Mouse (Mus musculus) myocyte (in vitro differentiated cells): ENCODE data around the gene Snx33. TPM values are rescaled to one million over a fixed set of nuclear protein-coding genes. Genes with fewer than 3 reads are reported as not detected.

Source experiments
- H3K27me3 ChIP-seq: one replicate; pipeline ENCODE4 v1.6.1; 2011; ENCODE audit not compliant: control insufficient read depth, insufficient read depth, insufficient read length
- H3K36me3 ChIP-seq: one replicate; pipeline ENCODE4 v1.6.1; 2011; ENCODE audit not compliant: control insufficient read depth, insufficient read depth
- H3K4me2 ChIP-seq: one replicate; pipeline ENCODE4 v1.6.1; 2011; ENCODE audit warnings: low read depth, control low read depth
- H3K4me3 ChIP-seq: one replicate; pipeline ENCODE4 v1.5.1; 2011; ENCODE audit warnings: mild to moderate bottlenecking, control low read depth, moderate library complexity
- H3K79me2 ChIP-seq: one replicate; pipeline ENCODE4 v1.6.1; 2011; ENCODE audit not compliant: control insufficient read depth, insufficient read depth
- H3ac ChIP-seq: one replicate; pipeline ENCODE4 v1.6.1; 2011; ENCODE audit not compliant: control insufficient read depth, insufficient read length
- CEBPB ChIP-seq: IDR thresholded peaks from 2 replicates; pipeline ENCODE4 v1.6.1; 2011; ENCODE audit warnings: mild to moderate bottlenecking, moderate library complexity; ENCODE audit not compliant: poor library complexity, insufficient read depth, severe bottlenecking
- E2F4 ChIP-seq: IDR thresholded peaks from one replicate; pipeline ENCODE4 v1.6.1; 2011; ENCODE audit warnings: mild to moderate bottlenecking, control low read depth, moderate library complexity; ENCODE audit not compliant: insufficient read depth
- MAX ChIP-seq: IDR thresholded peaks from one replicate; pipeline ENCODE4 v1.6.1; 2011; ENCODE audit warnings: low read depth, mild to moderate bottlenecking, control low read depth
- MYOD1 ChIP-seq, 3 experiments: IDR thresholded peaks; one replicate each; pipeline ENCODE4 v1.6.1; 2011; ENCODE audit warnings: control low read depth in 2 of 3, low read depth in 2 of 3, mild to moderate bottlenecking in 2 of 3, moderate library complexity in 1 of 3; ENCODE audit not compliant: insufficient read length in 2 of 3, control insufficient read depth in 1 of 3
- MYOG ChIP-seq, 3 experiments: IDR thresholded peaks; one replicate each; pipeline ENCODE4 v1.6.1; 2011; ENCODE audit warnings: control low read depth in 2 of 3, low read depth in 2 of 3, mild to moderate bottlenecking in 2 of 3; ENCODE audit not compliant: insufficient read length in 2 of 3, control insufficient read depth in 1 of 3, insufficient read depth in 1 of 3
- POLR2A ChIP-seq: IDR thresholded peaks from one replicate; pipeline ENCODE4 v1.6.1; 2011; ENCODE audit warnings: low read depth, mild to moderate bottlenecking, control low read depth, moderate library complexity; ENCODE audit not compliant: insufficient read length
- POLR2AphosphoS2 ChIP-seq: IDR thresholded peaks from one replicate; pipeline ENCODE4 v1.6.1; 2011; ENCODE audit warnings: low read depth, control low read depth; ENCODE audit not compliant: insufficient read length
- REST ChIP-seq: IDR thresholded peaks from one replicate; pipeline ENCODE4 v1.6.1; 2011; ENCODE audit warnings: mild to moderate bottlenecking, control low read depth, moderate library complexity; ENCODE audit not compliant: insufficient read depth, insufficient read length
- SRF ChIP-seq: IDR thresholded peaks from one replicate; pipeline ENCODE4 v1.6.1; 2011; ENCODE audit warnings: low read depth; ENCODE audit not compliant: control insufficient read depth, insufficient read length
- TCF12 ChIP-seq: IDR thresholded peaks from one replicate; pipeline ENCODE4 v1.6.1; 2011; ENCODE audit warnings: mild to moderate bottlenecking, control low read depth; ENCODE audit not compliant: poor library complexity, insufficient read depth, severe bottlenecking
- TCF3 ChIP-seq: IDR thresholded peaks from one replicate; pipeline ENCODE4 v1.6.1; 2011; ENCODE audit warnings: low read depth, control low read depth; ENCODE audit not compliant: insufficient read length
- USF1 ChIP-seq: IDR thresholded peaks from one replicate; pipeline ENCODE4 v1.6.1; 2011; ENCODE audit warnings: low read depth, mild to moderate bottlenecking, control low read depth, moderate library complexity
- polyA plus RNA-seq: library from polyadenylated mRNA; unstranded; fragments of >200 nt; fragmentation: generic; extraction: Trizol; gene quantifications from one replicate; pipeline ENCODE4 v1.2.1, GENCODE M21; 2012; ENCODE audit warnings: missing spikeins

The Snx33 gene
- polyA plus RNA-seq, 1 experiment: 9.4 TPM

DNA sequence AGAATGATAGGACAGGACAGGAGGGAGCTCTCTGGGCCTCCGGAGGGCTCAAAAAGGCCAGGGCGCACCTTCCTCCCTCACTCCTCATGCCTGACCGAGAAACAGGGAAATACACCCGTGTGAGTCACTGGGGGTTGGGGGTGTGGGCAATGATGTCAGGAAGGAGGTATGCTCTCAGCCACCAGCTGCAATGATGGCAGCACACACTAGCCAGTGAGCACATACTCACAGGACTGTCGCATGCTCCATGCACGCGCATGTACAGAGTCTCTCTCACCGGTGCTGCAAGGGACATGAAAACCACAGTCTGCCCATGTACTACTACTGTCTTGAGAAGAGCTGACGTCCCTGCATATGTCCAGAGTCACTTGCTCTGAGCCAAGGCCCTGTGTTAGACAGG, 20.6 kb downstream of the Snx33 start:
- peak overlapping the region; percentile 63 for H3K4me2 ChIP-seq
- H3K27me3 ChIP-seq: no peaks in the 10 kb centered on the region
- no peaks in the 10 kb centered on the region for H3K79me2 ChIP-seq
- TF ChIP-seq TCF12 (no peak), MYOG (IDR thresholded peaks at IDR 0.05; ENCODE audit: control insufficient read depth in 1 of 3, insufficient read depth in 1 of 3, insufficient read length in 2 of 3, low read depth in 2 of 3) (peak in 1 of 3 experiments; percentile 77), REST (no peak), CEBPB (no peak), SRF (no peak), USF1 (no peak), E2F4 (no peak), POLR2AphosphoS2 (no peak), TCF3 (no peak), MAX (no peak), MYOD1 (IDR thresholded peaks at IDR 0.05; ENCODE audit: control insufficient read depth in 1 of 3, insufficient read length in 2 of 3, low read depth in 2 of 3) (peak in 2 of 3 experiments; percentile 72 to 85), POLR2A (peak; percentile 60)
- no peak overlapping the region for H3ac ChIP-seq
- H3K4me3 ChIP-seq: no peak overlapping the region
- H3K36me3 ChIP-seq: no peaks in the 10 kb centered on the region

DNA sequence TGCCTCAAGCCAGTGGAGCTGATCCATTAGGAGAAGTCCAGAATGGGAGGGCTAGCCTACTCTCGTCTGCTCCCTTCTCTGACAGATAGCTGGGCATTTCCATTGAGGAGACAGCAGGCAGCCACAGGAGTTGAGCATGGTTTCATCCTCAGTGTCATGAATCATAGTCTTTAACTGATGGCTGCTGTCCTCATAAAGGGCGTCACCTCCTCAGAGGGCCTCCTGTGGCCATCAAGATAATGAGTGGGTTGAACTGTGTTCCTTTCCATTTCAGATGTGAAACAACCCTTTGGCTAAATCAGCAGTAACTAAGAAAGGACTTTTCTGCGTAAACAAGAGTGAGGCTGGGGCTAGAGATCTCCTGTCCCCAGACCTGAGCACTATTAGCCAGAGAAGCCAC, 24.5 kb downstream of the Snx33 start:
- H3K27me3 ChIP-seq: no peaks in the 10 kb centered on the region
- H3ac ChIP-seq: no peak overlapping the region
- no peak overlapping the region for H3K4me2 ChIP-seq
- no peaks in the 10 kb centered on the region for H3K36me3 ChIP-seq
- no peak overlapping the region for H3K4me3 ChIP-seq
- H3K79me2 ChIP-seq: no peaks in the 10 kb centered on the region
- TF ChIP-seq SRF: no peak
- TF ChIP-seq MYOD1 (IDR thresholded peaks at IDR 0.05; ENCODE audit: control insufficient read depth in 1 of 3, insufficient read length in 2 of 3, low read depth in 2 of 3): no peak
- TF ChIP-seq CEBPB: no peak

DNA sequence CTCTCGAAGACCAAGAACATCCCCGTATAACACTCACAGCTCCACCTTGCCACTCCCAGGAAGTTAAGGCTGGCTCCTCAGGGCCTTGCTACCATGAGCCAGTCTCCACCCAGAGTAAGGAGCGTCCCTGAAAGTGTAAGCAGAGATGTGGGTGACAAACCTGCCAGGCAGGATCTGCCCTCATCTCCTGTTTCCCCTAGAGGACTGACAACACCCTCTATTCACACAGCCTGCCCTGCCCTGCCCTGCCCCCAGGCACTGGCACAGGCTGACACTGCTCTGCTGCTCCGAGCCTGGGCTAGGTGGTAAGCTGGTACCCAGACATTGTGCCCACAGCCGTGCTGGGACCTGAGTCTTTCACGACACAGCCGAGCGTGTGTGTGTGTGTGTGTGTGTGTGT, 27.0 kb downstream of the Snx33 start:
- no peaks in the 10 kb centered on the region for H3K79me2 ChIP-seq
- TF ChIP-seq TCF3 (no peak), SRF (no peak), USF1 (no peak), POLR2AphosphoS2 (peak; percentile 92), POLR2A (no peak), MAX (no peak), TCF12 (no peak), CEBPB (no peak), MYOG (IDR thresholded peaks at IDR 0.05; ENCODE audit: control insufficient read depth in 1 of 3, insufficient read depth in 1 of 3, insufficient read length in 2 of 3, low read depth in 2 of 3) (no peak), MYOD1 (IDR thresholded peaks at IDR 0.05; ENCODE audit: control insufficient read depth in 1 of 3, insufficient read length in 2 of 3, low read depth in 2 of 3) (peak in 1 of 3 experiments; percentile 27)
- no peak overlapping the region for H3K4me3 ChIP-seq
- no peak overlapping the region for H3ac ChIP-seq
- no peaks in the 10 kb centered on the region for H3K27me3 ChIP-seq
- H3K36me3 ChIP-seq: no peaks in the 10 kb centered on the region
- H3K4me2 ChIP-seq: no peak overlapping the region

DNA sequence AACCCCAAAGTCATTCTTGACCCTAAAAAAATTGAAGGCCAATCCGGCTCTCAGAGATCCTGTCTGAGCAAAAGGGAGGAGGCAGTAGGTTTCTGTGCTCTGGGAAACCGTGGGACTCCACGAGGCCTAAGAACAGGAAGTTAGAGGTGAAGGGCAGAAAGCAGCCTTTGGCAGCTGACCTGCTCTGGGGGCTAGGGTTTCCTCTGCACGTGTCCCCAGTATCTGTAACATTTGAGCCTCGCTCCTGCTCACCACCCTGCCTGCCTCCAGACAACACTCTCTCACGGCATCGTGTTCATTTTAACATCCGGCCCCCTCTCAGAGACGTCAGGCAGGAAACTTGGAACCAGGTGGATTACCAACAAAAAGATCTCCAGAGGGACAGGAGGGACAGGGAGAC, 27.6 kb downstream of the Snx33 start:
- TF ChIP-seq MAX (no peak), POLR2AphosphoS2 (peak; percentile 75)
- no peaks in the 10 kb centered on the region for H3K79me2 ChIP-seq
- no peak overlapping the region for H3K4me2 ChIP-seq
- no peaks in the 10 kb centered on the region for H3K36me3 ChIP-seq
- H3K27me3 ChIP-seq: no peaks in the 10 kb centered on the region
- H3ac ChIP-seq: no peak overlapping the region
- H3K4me3 ChIP-seq: no peak overlapping the region

DNA sequence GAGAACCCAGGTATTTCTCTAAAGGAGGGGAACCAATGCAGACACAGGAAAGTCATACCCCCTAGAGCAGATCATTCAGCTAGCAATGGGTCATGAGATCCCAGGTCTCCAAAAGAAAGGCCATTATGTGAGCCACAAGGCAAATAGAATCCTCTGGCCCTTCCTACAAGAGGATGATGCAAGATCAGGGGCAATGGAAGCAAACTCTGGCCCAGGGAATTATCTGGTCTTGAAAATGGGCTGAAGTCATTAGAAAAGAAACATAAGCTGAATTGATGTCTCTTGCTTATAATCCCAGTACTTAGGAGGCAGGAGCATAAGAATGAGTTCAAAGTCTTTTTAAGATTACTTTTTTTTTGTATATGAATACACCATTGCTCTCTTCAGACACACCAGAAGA, 28.1 kb downstream of the Snx33 start:
- Histone ChIP-seq H3K27me3 (no peaks in the 10 kb centered on the region), H3K79me2 (no peaks in the 10 kb centered on the region), H3ac (no peak overlapping the region), H3K36me3 (no peaks in the 10 kb centered on the region), H3K4me3 (no peak overlapping the region), H3K4me2 (no peak overlapping the region)
- TF ChIP-seq POLR2A (no peak), CEBPB (peak; percentile 94)

DNA sequence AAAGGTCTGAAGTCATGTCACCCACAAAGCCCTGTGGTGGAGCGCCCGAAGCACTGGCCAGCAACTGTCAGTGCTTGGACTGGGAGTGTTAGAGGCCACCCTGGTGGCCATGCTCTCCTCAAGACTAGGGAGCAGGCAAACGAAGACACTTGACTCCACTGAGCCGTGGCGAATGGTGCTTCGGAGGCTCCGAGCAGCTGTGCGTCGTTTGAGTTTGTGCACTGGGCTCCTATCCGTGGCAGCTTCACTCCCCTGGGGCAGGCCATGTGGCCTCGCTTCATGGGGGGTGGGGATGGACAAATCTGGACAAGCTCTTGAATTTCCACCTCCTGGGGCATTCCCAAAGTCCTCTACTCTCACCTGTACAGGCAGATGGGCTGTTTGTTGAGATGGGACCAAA, 28.8 kb downstream of the Snx33 start:
- Histone ChIP-seq H3K27me3 (no peaks in the 10 kb centered on the region), H3K36me3 (no peaks in the 10 kb centered on the region), H3K79me2 (no peaks in the 10 kb centered on the region), H3K4me3 (no peak overlapping the region), H3K4me2 (no peak overlapping the region), H3ac (no peak overlapping the region)
- TF ChIP-seq MYOG (IDR thresholded peaks at IDR 0.05; ENCODE audit: control insufficient read depth in 1 of 3, insufficient read depth in 1 of 3, insufficient read length in 2 of 3, low read depth in 2 of 3) (no peak), SRF (no peak), POLR2A (peak; percentile 15), MYOD1 (IDR thresholded peaks at IDR 0.05; ENCODE audit: control insufficient read depth in 1 of 3, insufficient read length in 2 of 3, low read depth in 2 of 3) (no peak), MAX (no peak), CEBPB (no peak), TCF3 (no peak), USF1 (no peak), E2F4 (no peak), TCF12 (no peak), REST (no peak), POLR2AphosphoS2 (peak; percentile 92)
